Mouse (Mus musculus) cerebral cortex, adult 2 months (tissue): ENCODE measurements around the gene Cct6b.

Experiments used
- WGBS: fragments of 180-500 bp; shearing (Covaris S2); methylation state at CpG from one replicate; pipeline ENCODE4 v1.1.7; 2018; 5-methylcytosine and 5-hydroxymethylcytosine counted together

Cct6b gene

GRCm38 (mm10) chr11:82763742-82764437, at the start of gene Cct6b, which contains the start of gene Zfp830:
Cct6b (minus strand) TSS chr11:82764321.
Zfp830 (plus strand) TSS chr11:82764345.
- under 1% methylated on average over 44 of the region's 44 CpGs for WGBS

- 68% methylated on average over 5 of the region's 5 CpGs for WGBS
Observed at GRCm38 (mm10) chr11:82808485-82808884, 44.4 kb upstream of the Cct6b start.

GRCm38 (mm10) chr11:82807370-82807769, 43.2 kb upstream of the Cct6b start:
- 72% methylated on average over 3 of the region's 3 CpGs for WGBS

GRCm38 (mm10) chr11:82806656-82807055, 42.5 kb upstream of the Cct6b start:
- WGBS: 72% methylated on average over 3 of the region's 3 CpGs

- 90% methylated on average over 11 of the region's 11 CpGs for WGBS
Observed at GRCm38 (mm10) chr11:82783453-82783852, 19.3 kb upstream of the Cct6b start.

- WGBS: 33% methylated on average over 6 of the region's 6 CpGs
Observed at GRCm38 (mm10) chr11:82782197-82782596, 18.1 kb upstream of the Cct6b start.

GRCm38 (mm10) chr11:82780983-82781903, 17.1 kb upstream of the Cct6b start, which contains the start of gene Lig3:
Lig3 (plus strand) TSS chr11:82781108.
- under 1% methylated on average over 89 of the region's 90 CpGs for WGBS

GRCm38 (mm10) chr11:82780134-82780533, 16.0 kb upstream of the Cct6b start:
- 51% methylated on average over 5 of the region's 5 CpGs for WGBS

GRCm38 (mm10) chr11:82764438-82764924, 360 bp upstream of the Cct6b start:
- under 1% methylated on average over 28 of the region's 28 CpGs for WGBS

GRCm38 (mm10) chr11:82763261-82763660, 860 bp downstream of the Cct6b start:
- 4% methylated on average over 4 of the region's 4 CpGs for WGBS

- WGBS: 90% methylated on average over 6 of the region's 6 CpGs
Observed at GRCm38 (mm10) chr11:82762286-82762829, 1.8 kb downstream of the Cct6b start.

GRCm38 (mm10) chr11:82755919-82756318, 8.2 kb downstream of the Cct6b start:
- WGBS: 88% methylated on average over 1 of the region's 1 CpGs

GRCm38 (mm10) chr11:82752349-82753115, 11.6 kb downstream of the Cct6b start:
- 79% methylated on average over 6 of the region's 6 CpGs for WGBS

GRCm38 (mm10) chr11:82746857-82747366, 17.2 kb downstream of the Cct6b start:
- 82% methylated on average over 8 of the region's 8 CpGs for WGBS

- WGBS: 34% methylated on average over 6 of the region's 6 CpGs
Observed at GRCm38 (mm10) chr11:82746138-82746537, 18.0 kb downstream of the Cct6b start.

- WGBS: 96% methylated on average over 2 of the region's 2 CpGs
Observed at GRCm38 (mm10) chr11:82726862-82727261, 37.3 kb downstream of the Cct6b start.

GRCm38 (mm10) chr11:82719294-82719693, 44.8 kb downstream of the Cct6b start:
- 84% methylated on average over 12 of the region's 12 CpGs for WGBS

- WGBS: 89% methylated on average over 3 of the region's 3 CpGs
Observed at GRCm38 (mm10) chr11:82712681-82713080, 51.4 kb downstream of the Cct6b start.

GRCm38 (mm10) chr11:82708934-82709333, 55.2 kb downstream of the Cct6b start:
- 86% methylated on average over 4 of the region's 4 CpGs for WGBS

GRCm38 (mm10) chr11:82705082-82705481, 59.0 kb downstream of the Cct6b start:
- 84% methylated on average over 6 of the region's 6 CpGs for WGBS

GRCm38 (mm10) chr11:82699865-82700410, 64.2 kb downstream of the Cct6b start:
- 62% methylated on average over 11 of the region's 11 CpGs for WGBS
